Mouse (Mus musculus) heart, adult 9 months (tissue): ENCODE measurements at regions not wholly inside any gene's neighbourhood (a gene's known extent, or its start where the extent isn't known, plus 50 kb on each side); places are given as distances from the start of the nearest gene placed in this dataset.

Experiments
- DNase-seq, 2 experiments: peaks; one replicate each; pipeline ENCODE4 v3.0.0; 2022; ENCODE audit warnings: low spot score in 2 of 2

- no peak for DNase-seq
These were observed 178.3 kb upstream of the Fam19a5 start for GRCm38 (mm10) chr15:87365712-87366361.

- DNase-seq = no peak
These were observed 176.7 kb upstream of the Fam19a5 start for GRCm38 (mm10) chr15:87367381-87367780.

- no peak for DNase-seq
These were observed 174.7 kb upstream of the Fam19a5 start for GRCm38 (mm10) chr15:87369381-87369780.

GRCm38 (mm10) chr15:87369836-87370235 is 174.3 kb upstream of the Fam19a5 start:
- no peak for DNase-seq

GRCm38 (mm10) chr15:87370761-87371160 is 173.3 kb upstream of the Fam19a5 start:
- DNase-seq = no peak

- DNase-seq = no peak
These were observed 169.4 kb upstream of the Fam19a5 start for GRCm38 (mm10) chr15:87374670-87375069.

- no peak for DNase-seq
These were observed 168.4 kb upstream of the Fam19a5 start for GRCm38 (mm10) chr15:87375596-87376194.

GRCm38 (mm10) chr15:87383551-87384265 is 160.4 kb upstream of the Fam19a5 start:
- DNase-seq = no peak

- no peak for DNase-seq
These were observed 159.6 kb upstream of the Fam19a5 start for GRCm38 (mm10) chr15:87384279-87385066.

GRCm38 (mm10) chr15:87386513-87386983 is 157.6 kb upstream of the Fam19a5 start:
- DNase-seq = no peak

GRCm38 (mm10) chr15:87391395-87391794 is 152.7 kb upstream of the Fam19a5 start:
- peak; percentile 2 to 10 for DNase-seq

GRCm38 (mm10) chr15:87398396-87398795 is 145.7 kb upstream of the Fam19a5 start:
- DNase-seq = no peak

GRCm38 (mm10) chr15:87405689-87406088 is 138.4 kb upstream of the Fam19a5 start:
- no peak for DNase-seq

GRCm38 (mm10) chr15:87411978-87412377 is 132.1 kb upstream of the Fam19a5 start:
- no peak for DNase-seq

- peak; percentile 23 to 25 for DNase-seq
These were observed 128.1 kb upstream of the Fam19a5 start for GRCm38 (mm10) chr15:87415996-87416395.

- DNase-seq = no peak
These were observed 122.4 kb upstream of the Fam19a5 start for GRCm38 (mm10) chr15:87421743-87422142.

GRCm38 (mm10) chr15:87433306-87433705 is 110.8 kb upstream of the Fam19a5 start:
- no peak for DNase-seq

GRCm38 (mm10) chr15:87433901-87434300 is 110.2 kb upstream of the Fam19a5 start:
- DNase-seq = no peak

- no peak for DNase-seq
These were observed 108.5 kb upstream of the Fam19a5 start for GRCm38 (mm10) chr15:87435566-87435965.

GRCm38 (mm10) chr15:87437611-87438010 is 106.5 kb upstream of the Fam19a5 start:
- DNase-seq = no peak

- no peak for DNase-seq
These were observed 85.2 kb upstream of the Fam19a5 start for GRCm38 (mm10) chr15:87458932-87459331.

GRCm38 (mm10) chr15:87476247-87476646 is 67.9 kb upstream of the Fam19a5 start:
- no peak for DNase-seq
